In the genomic region with DNA sequence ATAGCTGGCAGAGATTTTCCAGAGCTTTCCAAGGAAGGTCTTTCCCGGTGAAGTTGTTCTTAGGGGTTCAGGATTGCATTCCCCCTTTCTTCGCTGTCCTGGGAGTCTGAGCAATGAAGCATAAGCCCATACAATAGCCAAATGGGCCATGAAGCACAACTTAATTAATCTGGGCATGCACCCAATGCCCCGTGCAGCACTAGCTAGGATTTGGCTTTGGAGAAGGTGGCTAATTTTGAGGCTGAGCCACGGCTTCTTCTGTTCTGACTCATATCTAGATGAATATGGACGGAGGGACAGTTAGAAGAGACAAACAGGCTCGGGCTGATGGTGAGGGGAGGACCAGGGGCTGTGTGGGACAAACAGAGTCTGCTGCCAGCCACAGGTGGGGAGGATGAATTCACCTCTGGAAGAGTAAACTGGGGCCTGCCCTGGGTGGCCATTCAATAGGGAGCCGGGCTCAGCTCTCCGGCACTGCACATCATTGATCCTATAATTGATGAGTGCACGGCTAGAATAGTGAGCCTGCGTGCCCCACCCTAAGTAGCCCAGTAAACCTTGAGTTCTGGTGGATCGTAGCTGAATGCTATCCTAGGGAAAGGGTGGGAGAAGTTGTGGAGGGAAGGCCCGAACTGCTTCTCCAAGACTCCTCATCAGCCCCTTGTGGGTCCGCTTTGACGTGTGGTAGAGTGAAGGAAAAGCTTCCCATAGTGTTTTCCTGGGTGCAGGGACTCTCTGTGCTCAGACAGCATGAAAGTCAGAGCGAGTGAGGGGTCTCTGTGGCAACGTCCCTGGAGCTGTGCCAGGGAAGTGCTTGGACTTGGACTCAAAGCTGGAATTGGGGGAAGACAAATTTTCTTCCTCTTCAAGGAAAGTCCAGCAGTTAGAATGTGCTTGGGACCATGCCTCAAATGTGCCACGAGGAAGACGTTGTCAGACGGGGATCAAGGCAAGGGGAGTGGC, we compare ENCODE assay signal across 8 mouse cellular contexts.
DNase-seq lines count a peak whose midpoint lies in the region; ATAC-seq lines count a peak whose summit lies in the region.

No protein-coding gene starts in this region.

- H3K4me3 ChIP-seq in heart, embryonic 11.5 days (ENCODE audit: low read depth, low read length), result no peak overlapping the region
- no peak overlapping the region for H3K4me3 ChIP-seq in limb, embryonic 10.5 days

- no peaks in the 10 kb centered on the region for H3K9me3 ChIP-seq in heart, embryonic 11.5 days (replicated peaks; ENCODE audit: control insufficient read depth, low read length)
- H3K9me3 ChIP-seq in limb, embryonic 10.5 days (replicated peaks), result no peaks in the 10 kb centered on the region

- no peak for DNase-seq in heart, adult 9 months (ENCODE audit: low spot score in 2 of 2)
- DNase-seq in testis, postnatal 10 days (ENCODE audit: low spot score), result peak; percentile 48
- DNase-seq in testis, postnatal 14 days (ENCODE audit: low spot score), result no peak
- no peak for DNase-seq in limb, embryonic 10.5 days (ENCODE audit: low spot score)
- DNase-seq in urinary bladder, adult 2 months (ENCODE audit: low spot score), result no peak
- no peak for DNase-seq in kidney, adult 18-20 months
- no peak for DNase-seq in urinary bladder, postnatal 4 days (ENCODE audit: low spot score in 2 of 2)

- no peaks in the 10 kb centered on the region for H3K36me3 ChIP-seq in heart, embryonic 11.5 days (ENCODE audit: control insufficient read depth, insufficient read depth, low read length)
- no peaks in the 10 kb centered on the region for H3K36me3 ChIP-seq in limb, embryonic 10.5 days

- no peaks in the 10 kb centered on the region for H3K27me3 ChIP-seq in heart, embryonic 11.5 days (ENCODE audit: control insufficient read depth, insufficient read depth, low read length)
- H3K27me3 ChIP-seq in limb, embryonic 10.5 days (ENCODE audit: low read depth, poor library complexity, severe bottlenecking), result no peaks in the 10 kb centered on the region

- H3K9ac ChIP-seq in heart, embryonic 11.5 days (ENCODE audit: low read depth, low read length), result no peak overlapping the region

- ATAC-seq in heart, embryonic 11.5 days (replicated peaks; ENCODE audit: insufficient number of reproducible peaks, low FRiP score, low TSS enrichment), result 0 out of 2 replicates have a peak, but pooled peaks have one; percentile 22

- WGBS in heart, embryonic 11.5 days (ENCODE audit: insufficient replicate concordance), result 50% methylated on average over 19 of the region's 19 CpGs
- WGBS in limb, embryonic 10.5 days, result 66% methylated on average over 19 of the region's 19 CpGs

- H3K4me1 ChIP-seq in heart, embryonic 11.5 days (ENCODE audit: control insufficient read depth, insufficient read depth, low read length), result peaks cover 22% of the 10 kb centered on the region
- H3K4me1 ChIP-seq in limb, embryonic 10.5 days, result peaks cover 42% of the 10 kb centered on the region

- no peak overlapping the region for H3K27ac ChIP-seq in heart, embryonic 11.5 days (ENCODE audit: low read depth, low read length)
- H3K27ac ChIP-seq in limb, embryonic 10.5 days, result peak overlapping the region; percentile 36

- H3K4me2 ChIP-seq in heart, embryonic 11.5 days, result no peak overlapping the region
